Mouse (Mus musculus) ES-E14 (cell line): ENCODE measurements around the gene Zfp740. TPM values are rescaled to one million over a fixed set of nuclear protein-coding genes. Genes with fewer than 3 reads are reported as not detected.

Source experiments
- DNase-seq: peaks from one replicate; pipeline ENCODE4 v3.0.0-alpha.2; 2013; ENCODE audit warnings: low read depth, low spot score
- H3K27ac ChIP-seq: 2 replicates; pipeline ENCODE4 v1.5.1; 2012; ENCODE audit warnings: low read depth, mild to moderate bottlenecking, low read length, moderate library complexity, mixed read lengths; ENCODE audit not compliant: poor library complexity, insufficient read depth, severe bottlenecking
- H3K36me3 ChIP-seq: 2 replicates; pipeline ENCODE4 v1.6.1; 2012; ENCODE audit warnings: mild to moderate bottlenecking, low read length, moderate library complexity, mixed read lengths; ENCODE audit not compliant: control insufficient read depth, poor library complexity, insufficient read depth, severe bottlenecking
- H3K4me1 ChIP-seq, 2 experiments: fragments of 150-350 bp in 1 of 2; sonication (generic) in 1 of 2; 2 replicates each; pipeline ENCODE4 v1.6.1; 2012; ENCODE audit warnings: low read length in 2 of 2, mild to moderate bottlenecking in 1 of 2, mixed read lengths in 1 of 2; ENCODE audit not compliant: control insufficient read depth in 2 of 2, insufficient read depth in 2 of 2, poor library complexity in 1 of 2
- H3K4me3 ChIP-seq, 2 experiments: fragments of 150-350 bp in 1 of 2; sonication (generic) in 1 of 2; 2 replicates each; pipeline ENCODE4 v1.5.1; 2012; ENCODE audit warnings: low read length in 2 of 2, low read depth in 1 of 2, mild to moderate bottlenecking in 1 of 2, mixed read lengths in 1 of 2; ENCODE audit not compliant: insufficient read depth in 1 of 2, poor library complexity in 1 of 2, severe bottlenecking in 1 of 2
- H3K9ac ChIP-seq: 2 replicates; pipeline ENCODE4 v1.6.1; 2012; ENCODE audit warnings: low read depth, mild to moderate bottlenecking, low read length, mixed read lengths; ENCODE audit not compliant: poor library complexity, insufficient read depth, severe bottlenecking
- H3K9me3 ChIP-seq: fragments of 150-350 bp; sonication (generic); 2 replicates; pipeline ENCODE4 v1.6.1; 2012; ENCODE audit warnings: low read depth, mild to moderate bottlenecking, low read length; ENCODE audit not compliant: control insufficient read depth, insufficient read depth
- CHD2 ChIP-seq: IDR thresholded peaks from 2 replicates; pipeline ENCODE4 v1.6.1; 2014; ENCODE audit warnings: mild to moderate bottlenecking, low read depth, low read length, inconsistent platforms
- HCFC1 ChIP-seq: IDR thresholded peaks from 2 replicates; pipeline ENCODE4 v1.6.1; 2012; ENCODE audit warnings: low read length, inconsistent platforms, borderline replicate concordance; ENCODE audit not compliant: insufficient read depth
- MAFK ChIP-seq: IDR thresholded peaks from 2 replicates; pipeline ENCODE4 v1.6.1; 2014; ENCODE audit warnings: mild to moderate bottlenecking, low read depth, low read length, inconsistent platforms; ENCODE audit not compliant: insufficient read depth
- ZC3H11A ChIP-seq: IDR thresholded peaks from 2 replicates; pipeline ENCODE4 v1.6.1; 2012; ENCODE audit warnings: low read depth, mild to moderate bottlenecking, inconsistent platforms, low read length, borderline replicate concordance
- ZNF384 ChIP-seq: IDR thresholded peaks from 2 replicates; pipeline ENCODE4 v1.6.1; 2012; ENCODE audit warnings: low read depth, low read length, inconsistent platforms
- in situ Hi-C, 2 experiments: fragments of 600-800 bp; cut with MboI; formaldehyde crosslinking; loops; one replicate each; pipeline ENCODE4 v1.15.1; 2025; ENCODE audit warnings: low sequenced_read_pairs in 2 of 2, inconsistent platforms in 1 of 2; ENCODE audit not compliant: unreplicated experiment in 2 of 2
- total RNA-seq: library from RNA; depleted of rRNA; stranded (reverse); fragments of 300-350 nt; gene quantifications from 2 replicates; pipeline ENCODE4 v1.2.3, GENCODE M21; 2012

The Zfp740 gene
- total RNA-seq, 1 experiment: 98.5 TPM

GRCm38 (mm10) chr15:102173581-102173980 is 29.5 kb upstream of the Zfp740 start:
- H3K4me3 ChIP-seq: no peak overlapping the region
- H3K27ac ChIP-seq: no peak overlapping the region
- peaks cover 3 to 10% of the 10 kb centered on the region in 2 experiments; a peak in 2 of 4 replicates for H3K4me1 ChIP-seq
- 0 out of 2 replicates have a peak, but pooled peaks cover 6% of the 10 kb centered on the region for H3K36me3 ChIP-seq
- DNase-seq: no peak
- no peak overlapping the region for H3K9ac ChIP-seq
- TF ChIP-seq MAFK: no peak
- no peak for TF ChIP-seq CHD2
- TF ChIP-seq ZC3H11A: no peak
- TF ChIP-seq ZNF384: no peak
- no peak for TF ChIP-seq HCFC1
- H3K9me3 ChIP-seq: no peaks in the 10 kb centered on the region
- in situ Hi-C loops: no loop called here

- no peak overlapping the region for H3K4me3 ChIP-seq
- H3K9me3 ChIP-seq: no peaks in the 10 kb centered on the region
- no peak overlapping the region for H3K27ac ChIP-seq
- no peak for DNase-seq
- H3K4me1 ChIP-seq: peaks cover 8 to 18% of the 10 kb centered on the region in 2 experiments; a peak in 2 of 4 replicates
- in situ Hi-C loops: no loop called here
- H3K9ac ChIP-seq: no peak overlapping the region
- H3K36me3 ChIP-seq: 0 out of 2 replicates have a peak, but pooled peaks cover 4% of the 10 kb centered on the region
- no peak for TF ChIP-seq MAFK
Observed at GRCm38 (mm10) chr15:102175736-102176319, 27.2 kb upstream of the Zfp740 start.

- Histone ChIP-seq H3K4me1 (peaks cover 8 to 18% of the 10 kb centered on the region in 2 experiments; a peak in 2 of 4 replicates), H3K36me3 (0 out of 2 replicates have a peak, but pooled peaks cover 4% of the 10 kb centered on the region), H3K4me3 (no peak overlapping the region), H3K9ac (0 out of 2 replicates have a peak overlapping the region, but pooled peaks have one; percentile 2), H3K27ac (no peak overlapping the region), H3K9me3 (no peaks in the 10 kb centered on the region)
- in situ Hi-C loops: no loop called here
- TF ChIP-seq CHD2 (no peak), ZC3H11A (no peak), ZNF384 (no peak)
- no peak for DNase-seq
Observed at GRCm38 (mm10) chr15:102176571-102177316, 26.3 kb upstream of the Zfp740 start.

GRCm38 (mm10) chr15:102177417-102177816 is 25.6 kb upstream of the Zfp740 start:
- H3K9me3 ChIP-seq: no peaks in the 10 kb centered on the region
- TF ChIP-seq ZC3H11A (no peak), MAFK (no peak), ZNF384 (no peak), HCFC1 (no peak), CHD2 (no peak)
- peaks cover 8 to 18% of the 10 kb centered on the region in 2 experiments; a peak in 2 of 4 replicates for H3K4me1 ChIP-seq
- H3K9ac ChIP-seq: peak overlapping the region; percentile 27; the same call in 1 of the 2 replicates
- in situ Hi-C loops: no loop called here
- no peak overlapping the region for H3K27ac ChIP-seq
- 0 out of 2 replicates have a peak, but pooled peaks cover 4% of the 10 kb centered on the region for H3K36me3 ChIP-seq
- no peak for DNase-seq
- peak overlapping the region in 1 of 2 experiments; percentile 33; a peak in 2 of 4 replicates for H3K4me3 ChIP-seq
